Mouse (Mus musculus) limb, embryonic 11.5 days (tissue): ENCODE data around the gene Bivm. TPM values are rescaled to one million over a fixed set of nuclear protein-coding genes. Genes with fewer than 3 reads are reported as not detected.

Source experiments
- ATAC-seq: fragments of 200-750 bp; cut with Nextera tagmentation; 2 replicates; pipeline ENCODE4 v1.8.0; 2017; ENCODE audit warnings: low read depth; ENCODE audit not compliant: insufficient number of reproducible peaks, low FRiP score, low TSS enrichment
- DNase-seq: peaks from one replicate; pipeline ENCODE4 v3.0.0-alpha.2; 2015; ENCODE audit warnings: low spot score
- H3K27ac ChIP-seq: fragments of 300-500 bp; sonication (generic); replicated peaks from 2 replicates; pipeline ENCODE4 v1.5.1; 2014; ENCODE audit warnings: low read depth, mild to moderate bottlenecking, low read length
- H3K27me3 ChIP-seq: fragments of 300-500 bp; sonication (generic); 2 replicates; pipeline ENCODE4 v1.6.1; 2014; ENCODE audit warnings: mild to moderate bottlenecking, low read length, mixed read lengths; ENCODE audit not compliant: control insufficient read depth, insufficient read depth
- H3K36me3 ChIP-seq: fragments of 300-500 bp; sonication (generic); 2 replicates; pipeline ENCODE4 v1.6.1; 2014; ENCODE audit warnings: mild to moderate bottlenecking, low read length, moderate library complexity, mixed read lengths; ENCODE audit not compliant: control insufficient read depth, insufficient read depth
- H3K4me1 ChIP-seq: fragments of 300-500 bp; sonication (generic); 2 replicates; pipeline ENCODE4 v1.6.1; 2014; ENCODE audit warnings: low read length, mixed read lengths; ENCODE audit not compliant: control insufficient read depth, insufficient read depth
- H3K4me2 ChIP-seq: fragments of 300-500 bp; sonication (generic); 2 replicates; pipeline ENCODE4 v1.6.1; 2014; ENCODE audit warnings: low read depth, mild to moderate bottlenecking, moderate library complexity; ENCODE audit not compliant: severe bottlenecking
- H3K4me3 ChIP-seq: fragments of 300-500 bp; sonication (generic); 2 replicates; pipeline ENCODE4 v1.5.1; 2014; ENCODE audit warnings: low read depth, low read length
- H3K9ac ChIP-seq: fragments of 300-500 bp; sonication (generic); 2 replicates; pipeline ENCODE4 v1.6.1; 2014; ENCODE audit warnings: mild to moderate bottlenecking, low read length
- H3K9me3 ChIP-seq: fragments of 300-500 bp; sonication (generic); 2 replicates; pipeline ENCODE4 v1.6.1; 2016; ENCODE audit warnings: low read length; ENCODE audit not compliant: control insufficient read depth
- WGBS: fragments of 180-500 bp; shearing (Covaris S2); extraction: QIAGEN DNeasy Blood & Tissue Kit; methylation state at CpG from one replicate; pipeline ENCODE4 v1.1.7; 2014; 5-methylcytosine and 5-hydroxymethylcytosine counted together
- polyA plus RNA-seq: library from polyadenylated mRNA; unstranded; fragments of >200 nt; fragmentation: Nextera tagmentation; extraction: Ambion mirVana; gene quantifications from 2 replicates; pipeline ENCODE4 v1.2.1, GENCODE M21; 2014

Gene Bivm
- polyA plus RNA-seq, 1 experiment from 2014 or later = 29.5 TPM

- Histone ChIP-seq H3K27ac (no peak overlapping the region), H3K4me1 (no peaks in the 10 kb centered on the region), H3K9me3 (no peaks in the 10 kb centered on the region), H3K9ac (no peak overlapping the region), H3K4me3 (no peak overlapping the region), H3K27me3 (no peaks in the 10 kb centered on the region), H3K36me3 (peaks cover 8% of the 10 kb centered on the region; the same call in 1 of the 2 replicates), H3K4me2 (no peak overlapping the region)
- DNase-seq (no peak), ATAC-seq (no peak)
- 84% methylated on average over 6 of the region's 6 CpGs for WGBS
Measured at GRCm38 (mm10) chr1:44158317-44158716, 39.6 kb downstream of the Bivm start.

GRCm38 (mm10) chr1:44161818-44162217 lies 43.1 kb downstream of the Bivm start:
- H3K4me1 ChIP-seq = no peaks in the 10 kb centered on the region
- no peak overlapping the region for H3K4me2 ChIP-seq
- no peaks in the 10 kb centered on the region for H3K27me3 ChIP-seq
- DNase-seq (no peak), ATAC-seq (no peak)
- H3K9ac ChIP-seq = no peak overlapping the region
- H3K36me3 ChIP-seq = peaks cover 8% of the 10 kb centered on the region
- no peak overlapping the region for H3K27ac ChIP-seq
- no peaks in the 10 kb centered on the region for H3K9me3 ChIP-seq
- H3K4me3 ChIP-seq = no peak overlapping the region
- 91% methylated on average over 6 of the region's 6 CpGs for WGBS

- Histone ChIP-seq H3K4me1 (no peaks in the 10 kb centered on the region), H3K36me3 (peaks cover 11% of the 10 kb centered on the region), H3K4me3 (no peak overlapping the region), H3K27me3 (no peaks in the 10 kb centered on the region), H3K27ac (no peak overlapping the region), H3K9me3 (no peaks in the 10 kb centered on the region), H3K4me2 (no peak overlapping the region), H3K9ac (no peak overlapping the region)
- DNase-seq (no peak), ATAC-seq (no peak)
- WGBS = 97% methylated on average over 5 of the region's 5 CpGs
Measured at GRCm38 (mm10) chr1:44162389-44162788, 43.6 kb downstream of the Bivm start.

- ATAC-seq (no peak), DNase-seq (no peak)
- Histone ChIP-seq H3K4me1 (no peaks in the 10 kb centered on the region), H3K4me3 (no peak overlapping the region), H3K9me3 (no peaks in the 10 kb centered on the region), H3K27ac (no peak overlapping the region), H3K9ac (no peak overlapping the region), H3K4me2 (no peak overlapping the region), H3K27me3 (no peaks in the 10 kb centered on the region), H3K36me3 (peaks cover 18% of the 10 kb centered on the region)
- 93% methylated on average over 3 of the region's 3 CpGs for WGBS
Measured at GRCm38 (mm10) chr1:44167859-44168383, 49.2 kb downstream of the Bivm start.

- H3K36me3 ChIP-seq = peaks cover 22% of the 10 kb centered on the region
- no peak overlapping the region for H3K4me3 ChIP-seq
- no peaks in the 10 kb centered on the region for H3K9me3 ChIP-seq
- ATAC-seq (no peak), DNase-seq (no peak)
- H3K27me3 ChIP-seq = no peaks in the 10 kb centered on the region
- H3K27ac ChIP-seq = no peak overlapping the region
- 97% methylated on average over 4 of the region's 4 CpGs for WGBS
- H3K4me2 ChIP-seq = no peak overlapping the region
- H3K4me1 ChIP-seq = no peaks in the 10 kb centered on the region
- no peak overlapping the region for H3K9ac ChIP-seq
Measured at GRCm38 (mm10) chr1:44172656-44173055, 53.9 kb downstream of the Bivm start.

GRCm38 (mm10) chr1:44173903-44174302 lies 55.1 kb downstream of the Bivm start:
- no peaks in the 10 kb centered on the region for H3K4me1 ChIP-seq
- H3K36me3 ChIP-seq = peaks cover 21% of the 10 kb centered on the region
- no peak overlapping the region for H3K4me3 ChIP-seq
- no peaks in the 10 kb centered on the region for H3K27me3 ChIP-seq
- H3K9ac ChIP-seq = no peak overlapping the region
- no peak for ATAC-seq
- H3K9me3 ChIP-seq = no peaks in the 10 kb centered on the region
- 84% methylated on average over 8 of the region's 8 CpGs for WGBS
- H3K4me2 ChIP-seq = no peak overlapping the region
- H3K27ac ChIP-seq = no peak overlapping the region
- no peak for DNase-seq

GRCm38 (mm10) chr1:44178086-44178485 lies 59.3 kb downstream of the Bivm start:
- H3K36me3 ChIP-seq = peaks cover 12% of the 10 kb centered on the region
- no peak overlapping the region for H3K9ac ChIP-seq
- ATAC-seq (no peak), DNase-seq (no peak)
- no peak overlapping the region for H3K4me2 ChIP-seq
- H3K9me3 ChIP-seq = no peaks in the 10 kb centered on the region
- H3K27me3 ChIP-seq = no peaks in the 10 kb centered on the region
- H3K4me1 ChIP-seq = no peaks in the 10 kb centered on the region
- H3K4me3 ChIP-seq = no peak overlapping the region
- no peak overlapping the region for H3K27ac ChIP-seq
- WGBS = 93% methylated on average over 5 of the region's 5 CpGs

- H3K4me2 ChIP-seq = no peak overlapping the region
Measured at GRCm38 (mm10) chr1:44186396-44186795, 67.6 kb downstream of the Bivm start.

More at GRCm38 (mm10) chr1:44186396-44186795, 67.6 kb downstream of the Bivm start:
- H3K27me3 ChIP-seq = no peaks in the 10 kb centered on the region
- H3K36me3 ChIP-seq = 0 out of 2 replicates have a peak, but pooled peaks cover 2% of the 10 kb centered on the region
- H3K9me3 ChIP-seq = no peaks in the 10 kb centered on the region
- no peak for ATAC-seq
- H3K9ac ChIP-seq = no peak overlapping the region
- H3K4me3 ChIP-seq = no peak overlapping the region
- H3K4me1 ChIP-seq = no peaks in the 10 kb centered on the region
- no peak overlapping the region for H3K27ac ChIP-seq
- no peak for DNase-seq
